Mouse (Mus musculus): Measurements from ENCODE around the gene Fam53b. TPM values are rescaled to one million over a fixed set of nuclear protein-coding genes. Genes with fewer than 3 reads are reported as not detected.

The Fam53b gene
- polyA plus RNA-seq, 1 experiment from 2014 or later: 16.6 TPM

- DNase-seq (ENCODE audit: low spot score) (no peak), ATAC-seq (ENCODE audit: low FRiP score) (no peak)
- H3K4me3 ChIP-seq (replicated peaks; ENCODE audit: low read length): no peak overlapping the region
- H3K9ac ChIP-seq: no peak overlapping the region
- no peaks in the 10 kb centered on the region for H3K9me3 ChIP-seq (ENCODE audit: control insufficient read depth, low read length)
- no peak overlapping the region for H3K4me2 ChIP-seq (replicated peaks)
- 73% methylated on average over 5 of the region's 5 CpGs for WGBS
- peaks cover 10% of the 10 kb centered on the region for H3K4me1 ChIP-seq (replicated peaks; ENCODE audit: control insufficient read depth, insufficient read depth, low read length)
- peaks cover 27% of the 10 kb centered on the region for H3K36me3 ChIP-seq (replicated peaks; ENCODE audit: control insufficient read depth, insufficient read depth)
- peak overlapping the region; percentile 54 for H3K27ac ChIP-seq
- H3K27me3 ChIP-seq (ENCODE audit: control insufficient read depth, insufficient read depth, low read length): no peaks in the 10 kb centered on the region
Observed at GRCm38 (mm10) chr7:132758875-132759274, 54.8 kb downstream of the Fam53b start.

- H3K27ac ChIP-seq: no peak overlapping the region
- WGBS: 87% methylated on average over 5 of the region's 5 CpGs
- no peak overlapping the region for H3K4me2 ChIP-seq (replicated peaks)
- H3K36me3 ChIP-seq (replicated peaks; ENCODE audit: control insufficient read depth, insufficient read depth): peaks cover 27% of the 10 kb centered on the region
- DNase-seq (ENCODE audit: low spot score) (no peak), ATAC-seq (ENCODE audit: low FRiP score) (no peak)
- no peaks in the 10 kb centered on the region for H3K27me3 ChIP-seq (ENCODE audit: control insufficient read depth, insufficient read depth, low read length)
- no peak overlapping the region for H3K9ac ChIP-seq
- H3K9me3 ChIP-seq (ENCODE audit: control insufficient read depth, low read length): no peaks in the 10 kb centered on the region
- H3K4me3 ChIP-seq (replicated peaks; ENCODE audit: low read length): no peak overlapping the region
- H3K4me1 ChIP-seq (replicated peaks; ENCODE audit: control insufficient read depth, insufficient read depth, low read length): peaks cover 16% of the 10 kb centered on the region
Observed at GRCm38 (mm10) chr7:132756325-132756724, 57.4 kb downstream of the Fam53b start.

DNA sequence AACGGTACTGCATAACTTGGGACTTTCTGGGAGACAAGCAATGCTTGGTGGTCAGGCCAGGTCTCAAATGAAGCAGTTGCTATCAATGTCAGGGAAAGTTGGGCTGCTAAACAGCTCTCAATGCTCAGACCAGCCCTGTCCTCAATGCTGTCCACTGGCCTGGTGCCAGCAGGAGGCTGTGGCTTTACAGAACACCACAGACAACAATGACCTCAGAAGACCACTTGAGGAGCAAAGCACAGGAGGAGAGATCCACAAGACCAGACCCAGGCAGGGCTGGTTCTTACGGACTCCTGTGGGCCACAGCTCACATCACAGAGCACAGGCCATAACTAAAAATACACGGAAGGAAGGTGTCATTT lies 59.3 kb downstream of the Fam53b start:
- H3K9ac ChIP-seq: no peak overlapping the region

GRCm38 (mm10) chr7:132753518-132754388 lies 59.9 kb downstream of the Fam53b start:
- no peaks in the 10 kb centered on the region for H3K27me3 ChIP-seq (ENCODE audit: control insufficient read depth, insufficient read depth, low read length)
- ATAC-seq (ENCODE audit: low FRiP score) (peak; percentile 65; the same call in 1 of the 2 replicates), DNase-seq (ENCODE audit: low spot score) (peak; percentile 41)
- no peak overlapping the region for H3K4me3 ChIP-seq (replicated peaks; ENCODE audit: low read length)
- H3K9ac ChIP-seq: no peak overlapping the region
- H3K9me3 ChIP-seq (ENCODE audit: control insufficient read depth, low read length): no peaks in the 10 kb centered on the region
- WGBS: 55% methylated on average over 4 of the region's 4 CpGs
- H3K36me3 ChIP-seq (replicated peaks; ENCODE audit: control insufficient read depth, insufficient read depth): peaks cover 17% of the 10 kb centered on the region
- peaks cover 16% of the 10 kb centered on the region for H3K4me1 ChIP-seq (replicated peaks; ENCODE audit: control insufficient read depth, insufficient read depth, low read length)
- no peak overlapping the region for H3K4me2 ChIP-seq (replicated peaks)
- peak overlapping the region; percentile 60 for H3K27ac ChIP-seq

More for the DNA sequence above, 59.3 kb downstream of the Fam53b start:
- Histone ChIP-seq H3K36me3 (replicated peaks; ENCODE audit: control insufficient read depth, insufficient read depth) (peaks cover 23% of the 10 kb centered on the region), H3K4me2 (replicated peaks) (no peak overlapping the region), H3K27me3 (ENCODE audit: control insufficient read depth, insufficient read depth, low read length) (no peaks in the 10 kb centered on the region), H3K9me3 (ENCODE audit: control insufficient read depth, low read length) (no peaks in the 10 kb centered on the region), H3K4me3 (replicated peaks; ENCODE audit: low read length) (no peak overlapping the region), H3K27ac (peak overlapping the region; percentile 29; the same call in 1 of the 2 replicates), H3K4me1 (replicated peaks; ENCODE audit: control insufficient read depth, insufficient read depth, low read length) (peaks cover 16% of the 10 kb centered on the region)
- 53% methylated on average over 3 of the region's 3 CpGs for WGBS
- no peak for ATAC-seq (ENCODE audit: low FRiP score)
- no peak for DNase-seq (ENCODE audit: low spot score)

GRCm38 (mm10) chr7:132751716-132752115 lies 62.0 kb downstream of the Fam53b start:
- Histone ChIP-seq H3K9ac (no peak overlapping the region), H3K9me3 (ENCODE audit: control insufficient read depth, low read length) (no peaks in the 10 kb centered on the region), H3K4me2 (replicated peaks) (no peak overlapping the region), H3K36me3 (replicated peaks; ENCODE audit: control insufficient read depth, insufficient read depth) (peaks cover 3% of the 10 kb centered on the region; the same call in 1 of the 2 replicates), H3K4me3 (replicated peaks; ENCODE audit: low read length) (no peak overlapping the region), H3K27me3 (ENCODE audit: control insufficient read depth, insufficient read depth, low read length) (no peaks in the 10 kb centered on the region), H3K4me1 (replicated peaks; ENCODE audit: control insufficient read depth, insufficient read depth, low read length) (peaks cover 16% of the 10 kb centered on the region), H3K27ac (no peak overlapping the region)
- 77% methylated on average over 2 of the region's 2 CpGs for WGBS
- ATAC-seq (ENCODE audit: low FRiP score): no peak
- no peak for DNase-seq (ENCODE audit: low spot score)

- no peaks in the 10 kb centered on the region for H3K9me3 ChIP-seq (ENCODE audit: control insufficient read depth, low read length)
- no peaks in the 10 kb centered on the region for H3K27me3 ChIP-seq (ENCODE audit: control insufficient read depth, insufficient read depth, low read length)
- no peak overlapping the region for H3K4me2 ChIP-seq (replicated peaks)
- H3K4me3 ChIP-seq (replicated peaks; ENCODE audit: low read length): no peak overlapping the region
- WGBS: 90% methylated on average over 11 of the region's 11 CpGs
- ATAC-seq (ENCODE audit: low FRiP score) (no peak), DNase-seq (ENCODE audit: low spot score) (no peak)
- H3K27ac ChIP-seq: no peak overlapping the region
- H3K36me3 ChIP-seq (replicated peaks; ENCODE audit: control insufficient read depth, insufficient read depth): no peaks in the 10 kb centered on the region
- peaks cover 11% of the 10 kb centered on the region for H3K4me1 ChIP-seq (replicated peaks; ENCODE audit: control insufficient read depth, insufficient read depth, low read length)
- H3K9ac ChIP-seq: no peak overlapping the region
Observed at GRCm38 (mm10) chr7:132749504-132749903, 64.2 kb downstream of the Fam53b start.

DNA sequence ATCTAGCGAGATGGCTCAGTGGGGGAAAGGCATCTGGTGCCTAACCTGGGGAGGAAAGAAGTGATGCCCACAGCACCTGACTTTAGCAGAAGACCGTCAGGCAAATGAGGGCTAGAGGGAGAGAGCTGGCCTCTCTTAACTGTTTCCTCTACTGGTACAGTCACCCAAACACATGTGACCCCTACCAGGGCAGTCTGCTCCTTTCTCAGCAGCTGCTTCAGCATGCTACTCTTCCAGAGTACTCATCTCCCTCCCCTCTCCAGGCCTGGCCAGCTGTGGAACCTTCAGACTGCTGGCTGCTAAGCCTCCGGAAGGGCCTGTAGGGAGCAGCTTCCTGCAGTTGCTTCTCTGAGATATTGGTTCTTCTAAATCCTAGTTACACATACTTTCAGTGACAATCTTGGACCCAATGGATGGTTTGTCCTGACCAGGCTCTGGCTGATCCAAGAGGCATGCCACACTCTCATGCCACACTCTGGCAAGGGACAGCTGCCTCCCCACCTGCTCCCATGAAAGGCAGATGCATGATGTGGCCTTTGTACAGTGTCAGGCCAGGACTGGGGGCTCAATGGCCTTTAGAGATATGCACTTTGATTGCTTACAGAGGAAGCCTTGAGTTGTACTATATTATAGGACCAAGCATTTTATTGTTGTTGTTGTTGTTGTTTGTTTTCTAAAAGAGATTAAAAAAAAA lies 65.5 kb downstream of the Fam53b start:
- Histone ChIP-seq H3K9ac (no peak overlapping the region), H3K36me3 (replicated peaks; ENCODE audit: control insufficient read depth, insufficient read depth) (no peaks in the 10 kb centered on the region), H3K4me2 (replicated peaks) (no peak overlapping the region), H3K9me3 (ENCODE audit: control insufficient read depth, low read length) (no peaks in the 10 kb centered on the region), H3K27ac (no peak overlapping the region), H3K4me3 (replicated peaks; ENCODE audit: low read length) (no peak overlapping the region), H3K4me1 (replicated peaks; ENCODE audit: control insufficient read depth, insufficient read depth, low read length) (no peaks in the 10 kb centered on the region), H3K27me3 (ENCODE audit: control insufficient read depth, insufficient read depth, low read length) (no peaks in the 10 kb centered on the region)
- DNase-seq (ENCODE audit: low spot score) (no peak), ATAC-seq (ENCODE audit: low FRiP score) (no peak)
- WGBS: 88% methylated on average over 3 of the region's 3 CpGs

GRCm38 (mm10) chr7:132747096-132747495 lies 66.6 kb downstream of the Fam53b start:
- no peaks in the 10 kb centered on the region for H3K9me3 ChIP-seq (ENCODE audit: control insufficient read depth, low read length)
- no peaks in the 10 kb centered on the region for H3K27me3 ChIP-seq (ENCODE audit: control insufficient read depth, insufficient read depth, low read length)
- WGBS: 71% methylated on average over 6 of the region's 6 CpGs
- ATAC-seq (ENCODE audit: low FRiP score) (no peak), DNase-seq (ENCODE audit: low spot score) (no peak)
- no peak overlapping the region for H3K27ac ChIP-seq
- H3K36me3 ChIP-seq (replicated peaks; ENCODE audit: control insufficient read depth, insufficient read depth): no peaks in the 10 kb centered on the region
- H3K9ac ChIP-seq: no peak overlapping the region
- no peaks in the 10 kb centered on the region for H3K4me1 ChIP-seq (replicated peaks; ENCODE audit: control insufficient read depth, insufficient read depth, low read length)
- H3K4me2 ChIP-seq (replicated peaks): no peak overlapping the region
- H3K4me3 ChIP-seq (replicated peaks; ENCODE audit: low read length): no peak overlapping the region

- Histone ChIP-seq H3K9me3 (ENCODE audit: control insufficient read depth, low read length) (no peaks in the 10 kb centered on the region), H3K9ac (no peak overlapping the region), H3K4me1 (replicated peaks; ENCODE audit: control insufficient read depth, insufficient read depth, low read length) (no peaks in the 10 kb centered on the region), H3K4me2 (replicated peaks) (no peak overlapping the region), H3K27me3 (ENCODE audit: control insufficient read depth, insufficient read depth, low read length) (no peaks in the 10 kb centered on the region), H3K27ac (no peak overlapping the region), H3K36me3 (replicated peaks; ENCODE audit: control insufficient read depth, insufficient read depth) (0 out of 2 replicates have a peak, but pooled peaks cover 2% of the 10 kb centered on the region), H3K4me3 (replicated peaks; ENCODE audit: low read length) (no peak overlapping the region)
- WGBS: 91% methylated on average over 5 of the region's 5 CpGs
- ATAC-seq (ENCODE audit: low FRiP score) (no peak), DNase-seq (ENCODE audit: low spot score) (no peak)
Observed at GRCm38 (mm10) chr7:132742912-132743311, 70.8 kb downstream of the Fam53b start.
